ENCODE assay signal across 11 mouse cellular contexts in genomic region chr5:140549306-140550047, GRCm38 (mm10). TPM values are rescaled to one million over a fixed set of nuclear protein-coding genes. Genes with fewer than 3 reads are reported as not detected.
A peak's percentile ranks its signal among the peaks of the same experiment; 100 is the strongest.
DNase-seq lines count a peak whose midpoint lies in the region; TF ChIP-seq lines count a peak whose summit lies in the region.
"Had no signal": no experiment of that assay in that cellular context is flagged by ENCODE, and none has a peak within 500 bp of the region (broad histone marks: within the 10 kb centered on the region; RNA-seq: fewer than 3 reads in every experiment).

No protein-coding gene starts in this region.

- WGBS in heart, adult 2 months: 14% methylated on average over 17 of the region's 17 CpGs

- TF ChIP-seq POLR2A in heart, adult 2 months (IDR thresholded peaks at IDR 0.05; ENCODE audit: insufficient read depth, low read depth, low read length): no peak

- no peak overlapping the region for H3K4me3 ChIP-seq in heart, adult 2 months
- H3K4me3 ChIP-seq: erythroblast, embryonic 14.5 days; limb, embryonic 13.5 days had no signal

- DNase-seq in heart, adult 11 months: peak; percentile 96
- DNase-seq in heart, adult 2 months: no peak
- DNase-seq in ZHBTc4 (ENCODE audit: low read depth, low spot score) (peak; percentile 94), adipocyte (ENCODE audit: low spot score) (no peak)
- DNase-seq in heart, postnatal 10 days: peak; percentile 54 to 57
- DNase-seq in layer of hippocampus, adult 8-10 months (ENCODE audit: low spot score in 2 of 2): peak; percentile 58 to 80
- DNase-seq in thymus, postnatal 14 days: no peak
- no peak for DNase-seq in thymus, postnatal 10 days (ENCODE audit: low spot score in 2 of 2)

- TF ChIP-seq EP300 in heart, adult 2 months (IDR thresholded peaks at IDR 0.05; ENCODE audit: insufficient read depth, low read depth, low read length): no peak

- no peaks in the 10 kb centered on the region for H3K36me3 ChIP-seq in heart, adult 2 months (ENCODE audit: control insufficient read depth, insufficient read depth, low read length)
- H3K36me3 ChIP-seq: limb, embryonic 13.5 days had no signal

- H3K27ac ChIP-seq in heart, adult 2 months: no peak overlapping the region; the same call in none of the 2 replicates
- H3K27ac ChIP-seq: limb, embryonic 13.5 days had no signal

- no peaks in the 10 kb centered on the region for H3K27me3 ChIP-seq in heart, adult 2 months (ENCODE audit: control insufficient read depth, insufficient read depth, low read length)
- H3K27me3 ChIP-seq: limb, embryonic 13.5 days had no signal

- no peak overlapping the region for H3K9ac ChIP-seq in heart, adult 2 months (ENCODE audit: low read depth, low read length)
- H3K9ac ChIP-seq: limb, embryonic 13.5 days had no signal

- no peak for TF ChIP-seq CTCF in heart, adult 2 months (IDR thresholded peaks at IDR 0.05)

- H3K79me2 ChIP-seq in heart, adult 2 months (replicated peaks; ENCODE audit: control insufficient read depth, insufficient read depth, low read length): no peaks in the 10 kb centered on the region

- intact Hi-C loops in heart, adult 2 months (cut with DNase I): no loop called here
- intact Hi-C loops in heart, postnatal 10 days (cut with DNase I): no loop called here

- H3K4me1 ChIP-seq in heart, adult 2 months (ENCODE audit: control insufficient read depth, insufficient read depth, low read length): peaks cover 3% of the 10 kb centered on the region
- H3K4me1 ChIP-seq: limb, embryonic 13.5 days had no signal

RNA-seq across cellular contexts. Expression of gene Grifin, which starts 15.4 kb away (rescaled TPM):
- total RNA-seq in heart, adult 2 months (2021): not detected
- not detected in 2 replicates for polyA plus RNA-seq in heart, adult 2 months (2012; rRNA removed)
- not detected for total RNA-seq in heart, postnatal 10 days (2021)
- under 1 TPM in 2 of 4 experiments, not detected in 2; 0.67 to 0.80 TPM for total RNA-seq in layer of hippocampus, adult 8-10 months (2022)
- total RNA-seq: CH12.LX had no signal
- polyA plus RNA-seq: limb, embryonic 13.5 days had no signal

RNA-seq across cellular contexts. Expression of gene Chst12, which starts 44.1 kb away (rescaled TPM):
- total RNA-seq in heart, adult 2 months (2021): 1 to 10 TPM; 4.5 to 4.8 TPM
- polyA plus RNA-seq in heart, adult 2 months (2012; rRNA removed): 8.3 and 11.2 TPM in 2 replicates
- total RNA-seq in heart, postnatal 10 days (2021): 1 to 10 TPM; 7.5 to 8.2 TPM
- total RNA-seq in layer of hippocampus, adult 8-10 months (2022): 10 to 100 TPM; 14.3 to 24.0 (median 18.8) TPM

RNA-seq across cellular contexts. Expression of gene Lfng, which starts 57.6 kb away (rescaled TPM):
- 10 to 100 TPM in 1 of 2 experiments, 1 to 10 TPM in 1; 7.4 to 11.5 TPM for total RNA-seq in heart, adult 2 months (2021)
- polyA plus RNA-seq in heart, adult 2 months (2012; rRNA removed): 18.4 and 23.1 TPM in 2 replicates
- 10 to 100 TPM; 14.1 to 15.7 TPM for total RNA-seq in heart, postnatal 10 days (2021)
- 10 to 100 TPM; 18.1 to 25.0 (median 22.8) TPM for total RNA-seq in layer of hippocampus, adult 8-10 months (2022)
- total RNA-seq: CH12.LX had no signal

Comparison
In these comparisons a context has a peak if more than half of its experiments do, and no peak if none do; other contexts are left out.
1. DNase-seq: peak in heart, adult 11 months (single experiment), ZHBTc4 (single experiment), heart, postnatal 10 days (2 of 2) and layer of hippocampus, adult 8-10 months (2 of 2); none in heart, adult 2 months (0 of 2), thymus, postnatal 14 days (single experiment), adipocyte (single experiment) and thymus, postnatal 10 days (0 of 2).